Mouse (Mus musculus) MEL (cell line): ENCODE data around the gene Hnrnpl. TPM values are rescaled to one million over a fixed set of nuclear protein-coding genes. Genes with fewer than 3 reads are reported as not detected.

Experiments
- DNase-seq: peaks from one replicate; pipeline ENCODE4 v3.0.0; 2011; ENCODE audit warnings: low read depth, low spot score
- H3K27ac ChIP-seq: 2 replicates; pipeline ENCODE4 v1.5.1; 2012; ENCODE audit warnings: low read depth, mild to moderate bottlenecking, control low read depth, low read length, moderate library complexity; ENCODE audit not compliant: control insufficient read depth
- H3K27me3 ChIP-seq, 2 experiments: fragments of 150-350 bp in 1 of 2; sonication (generic) in 1 of 2; 2 replicates each; pipeline ENCODE4 v1.6.1; 2012; ENCODE audit warnings: low read length in 2 of 2, mild to moderate bottlenecking in 2 of 2, improper control_type of control experiment in 1 of 2, moderate library complexity in 1 of 2; ENCODE audit not compliant: insufficient read depth in 2 of 2, control insufficient read depth in 1 of 2
- H3K36me3 ChIP-seq, 2 experiments: 2 replicates each; pipeline ENCODE4 v1.6.1; 2012 to 2014; ENCODE audit warnings: low read length in 2 of 2, improper control_type of control experiment in 1 of 2, inconsistent platforms in 1 of 2, mild to moderate bottlenecking in 1 of 2; ENCODE audit not compliant: insufficient read depth in 2 of 2, control insufficient read depth in 1 of 2
- H3K4me1 ChIP-seq, 2 experiments: fragments of 150-350 bp in 1 of 2; sonication (generic) in 1 of 2; 2 replicates each; pipeline ENCODE4 v1.6.1; 2012; ENCODE audit warnings: low read length in 2 of 2, improper control_type of control experiment in 1 of 2, mild to moderate bottlenecking in 1 of 2; ENCODE audit not compliant: insufficient read depth in 2 of 2, control insufficient read depth in 1 of 2
- H3K4me3 ChIP-seq, 2 experiments: fragments of 150-350 bp in 1 of 2; sonication (generic) in 1 of 2; 2 replicates each; pipeline ENCODE4 v1.5.1; 2012; ENCODE audit warnings: low read depth in 2 of 2, low read length in 2 of 2, mild to moderate bottlenecking in 2 of 2, moderate library complexity in 2 of 2, control low read depth in 1 of 2, improper control_type of control experiment in 1 of 2; ENCODE audit not compliant: control insufficient read depth in 1 of 2, insufficient read depth in 1 of 2
- H3K79me2 ChIP-seq: 2 replicates; pipeline ENCODE4 v1.6.1; 2012; ENCODE audit warnings: mild to moderate bottlenecking, low read length, moderate library complexity; ENCODE audit not compliant: control insufficient read depth, poor library complexity, insufficient read depth
- H3K9ac ChIP-seq: 2 replicates; pipeline ENCODE4 v1.6.1; 2012; ENCODE audit warnings: low read depth, mild to moderate bottlenecking, control low read depth, low read length, moderate library complexity; ENCODE audit not compliant: control insufficient read depth, poor library complexity, severe bottlenecking
- H3K9me3 ChIP-seq: fragments of 150-350 bp; sonication (generic); replicated peaks from 2 replicates; pipeline ENCODE4 v1.6.1; 2012; ENCODE audit warnings: mild to moderate bottlenecking, low read length, improper control_type of control experiment, moderate library complexity; ENCODE audit not compliant: insufficient read depth
- CHD1 ChIP-seq: IDR thresholded peaks from 2 replicates; pipeline ENCODE4 v1.6.1; 2012; ENCODE audit warnings: low read depth, mild to moderate bottlenecking, inconsistent platforms, low read length, improper control_type of control experiment
- E2F4 ChIP-seq: IDR thresholded peaks from 2 replicates; pipeline ENCODE4 v1.6.1; 2011; ENCODE audit warnings: low read depth, low read length, improper control_type of control experiment, borderline replicate concordance
- ELF1 ChIP-seq: IDR thresholded peaks from 2 replicates; pipeline ENCODE4 v1.6.1; 2014; ENCODE audit warnings: low read depth, mild to moderate bottlenecking, inconsistent platforms, low read length, improper control_type of control experiment, moderate library complexity
- EP300 ChIP-seq, 2 experiments: IDR thresholded peaks; 2 replicates each; pipeline ENCODE4 v1.6.1; 2011; ENCODE audit warnings: improper control_type of control experiment in 2 of 2, low read length in 2 of 2, low read depth in 1 of 2, mild to moderate bottlenecking in 1 of 2
- KAT2A ChIP-seq: conservative IDR thresholded peaks from 2 replicates; pipeline ENCODE4 v1.6.1; 2012; ENCODE audit warnings: low read depth, low read length, improper control_type of control experiment, inconsistent platforms
- MAX ChIP-seq: IDR thresholded peaks from 2 replicates; pipeline ENCODE4 v1.6.1; 2011; ENCODE audit warnings: low read length, improper control_type of control experiment
- MAZ ChIP-seq: IDR thresholded peaks from 2 replicates; pipeline ENCODE4 v1.6.1; 2012; ENCODE audit warnings: low read depth, mild to moderate bottlenecking, inconsistent platforms, low read length, improper control_type of control experiment
- MYB ChIP-seq: IDR thresholded peaks from 2 replicates; pipeline ENCODE4 v1.6.1; 2011; ENCODE audit warnings: mild to moderate bottlenecking, low read depth, low read length, improper control_type of control experiment
- MYC ChIP-seq: IDR thresholded peaks from 2 replicates; pipeline ENCODE4 v1.6.1; 2011; ENCODE audit warnings: low read depth, mild to moderate bottlenecking, low read length, improper control_type of control experiment, moderate library complexity
- POLR2AphosphoS2 ChIP-seq: IDR thresholded peaks from 2 replicates; pipeline ENCODE4 v1.6.1; 2011; ENCODE audit warnings: low read length, improper control_type of control experiment
- POLR2AphosphoS5 ChIP-seq: IDR thresholded peaks from 2 replicates; pipeline ENCODE4 v1.6.1; 2012; ENCODE audit warnings: low read depth, borderline replicate concordance, mild to moderate bottlenecking, inconsistent platforms, low read length, moderate library complexity, mixed read lengths
- RAD21 ChIP-seq: IDR thresholded peaks from 2 replicates; pipeline ENCODE4 v1.6.1; 2011; ENCODE audit warnings: mild to moderate bottlenecking, low read depth, low read length, improper control_type of control experiment
- RCOR1 ChIP-seq: IDR thresholded peaks from 2 replicates; pipeline ENCODE4 v1.6.1; 2012; ENCODE audit warnings: low read depth, mild to moderate bottlenecking, inconsistent platforms, low read length, improper control_type of control experiment
- SIN3A ChIP-seq: IDR thresholded peaks from 2 replicates; pipeline ENCODE4 v1.6.1; 2012; ENCODE audit warnings: low read length, improper control_type of control experiment, inconsistent platforms
- SMC3 ChIP-seq: IDR thresholded peaks from 2 replicates; pipeline ENCODE4 v1.6.1; 2011; ENCODE audit warnings: low read depth, low read length, improper control_type of control experiment
- TCF12 ChIP-seq: IDR thresholded peaks from 2 replicates; pipeline ENCODE4 v1.6.1; 2014; ENCODE audit warnings: low read depth, mild to moderate bottlenecking, inconsistent platforms, low read length, improper control_type of control experiment, moderate library complexity
- USF2 ChIP-seq, 2 experiments: IDR thresholded peaks; 2 replicates each; pipeline ENCODE4 v1.6.1; 2011 to 2012; ENCODE audit warnings: improper control_type of control experiment in 2 of 2, low read length in 2 of 2, borderline replicate concordance in 1 of 2, inconsistent platforms in 1 of 2, low read depth in 1 of 2, mild to moderate bottlenecking in 1 of 2; ENCODE audit not compliant: insufficient read depth in 1 of 2
- ZC3H11A ChIP-seq: IDR thresholded peaks from 2 replicates; pipeline ENCODE4 v1.6.1; 2012; ENCODE audit warnings: low read depth, mild to moderate bottlenecking, inconsistent platforms, low read length, improper control_type of control experiment
- ZKSCAN1 ChIP-seq: IDR thresholded peaks from 2 replicates; pipeline ENCODE4 v1.6.1; 2012; ENCODE audit warnings: low read depth, mild to moderate bottlenecking, inconsistent platforms, low read length, improper control_type of control experiment, moderate library complexity
- ZMIZ1 ChIP-seq: IDR thresholded peaks from 2 replicates; pipeline ENCODE4 v1.6.1; 2012; ENCODE audit warnings: low read depth, mild to moderate bottlenecking, inconsistent platforms, low read length, improper control_type of control experiment, moderate library complexity
- ZNF384 ChIP-seq: IDR thresholded peaks from 2 replicates; pipeline ENCODE4 v1.6.1; 2012; ENCODE audit warnings: low read depth, mild to moderate bottlenecking, inconsistent platforms, low read length, improper control_type of control experiment
- polyA plus RNA-seq, 2 experiments: library from polyadenylated mRNA; stranded (reverse) in 1 of 2; unstranded in 1 of 2; fragments of >175 nt in 1 of 2; fragments of >200 nt in 1 of 2; gene quantifications; 2 replicates each; pipeline versions ENCODE4 v1.2.1 to v1.2.4; 2012; ENCODE audit warnings: low replicate concordance in 2 of 2, low read depth in 1 of 2; ENCODE audit not compliant: insufficient read length in 2 of 2, insufficient read depth in 1 of 2, missing spikeins in 1 of 2
- total RNA-seq: library from RNA; depleted of rRNA; stranded (reverse); fragments of 300-350 nt; gene quantifications from 2 replicates; pipeline ENCODE4 v1.2.3, GENCODE M21; 2012

Hnrnpl gene
- total and polyA plus RNA-seq, 3 experiments: 246 to 1,095 (median 684) TPM

DNA sequence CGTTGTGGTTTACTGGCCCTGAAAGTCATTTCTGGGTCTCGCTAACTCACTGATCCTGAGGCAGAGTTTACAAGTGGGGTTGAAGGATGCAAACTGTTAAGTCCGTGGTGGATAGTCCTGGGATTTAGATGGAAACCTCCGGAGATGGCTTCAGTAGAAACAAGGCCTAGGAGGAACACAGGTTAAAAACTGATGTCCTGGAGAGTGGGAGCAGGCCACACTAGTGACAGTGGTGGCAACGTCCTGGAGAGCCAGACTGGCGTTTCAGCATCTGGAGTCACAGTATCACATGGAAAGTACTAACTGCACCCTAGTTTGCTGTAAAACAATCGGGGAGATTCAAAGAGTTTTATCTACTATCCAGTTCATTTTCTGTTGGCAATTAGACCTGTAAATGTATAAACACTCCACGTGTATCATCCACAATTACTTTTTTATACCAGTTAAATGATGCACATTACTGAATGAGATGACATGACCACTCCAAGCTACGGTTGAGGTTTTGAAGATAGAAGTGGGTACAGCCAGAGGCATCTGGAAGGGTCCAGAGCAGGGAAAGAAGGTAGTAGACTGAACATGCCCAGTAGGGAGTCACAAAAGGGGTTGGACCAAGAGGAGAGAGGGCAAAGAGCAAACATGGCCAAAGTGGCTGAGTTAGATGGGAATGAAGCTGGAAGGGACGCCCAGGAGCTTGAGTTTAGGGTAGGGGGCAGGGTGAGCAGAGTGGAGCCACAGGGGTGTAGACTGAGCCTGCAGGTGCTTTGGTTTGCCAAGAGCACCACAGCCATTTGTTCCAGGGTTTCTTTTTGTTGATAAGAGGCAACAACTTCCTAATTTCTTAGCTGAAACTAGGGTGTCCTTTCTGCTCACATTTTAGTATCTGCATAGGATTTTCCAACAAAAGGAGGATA is 14.9 kb downstream of the Hnrnpl start (continued):
- 0 out of 2 replicates have a peak, but pooled peaks have one; percentile 25 for TF ChIP-seq ELF1
- TF ChIP-seq SMC3: no peak
- no peak for TF ChIP-seq CHD1
- TF ChIP-seq MAX: no peak
- no peak for TF ChIP-seq ZC3H11A
- 0 out of 2 replicates have a peak, but pooled peaks have one; percentile 10 for TF ChIP-seq MYC
- TF ChIP-seq POLR2AphosphoS5: no peak
- no peak for TF ChIP-seq USF2 (IDR thresholded peaks at IDR 0.05; ENCODE audit: borderline replicate concordance in 1 of 2, insufficient read depth in 1 of 2, low read depth in 1 of 2, low read length in 2 of 2)
- no peak for TF ChIP-seq E2F4
- TF ChIP-seq KAT2A: no peak
- peak; percentile 52; the same call in 1 of the 2 replicates for TF ChIP-seq ZMIZ1
- peak; percentile 97 for TF ChIP-seq POLR2AphosphoS2
- no peak for TF ChIP-seq TCF12
- TF ChIP-seq MYB: no peak
- TF ChIP-seq MAZ: no peak
- TF ChIP-seq ZKSCAN1: no peak
- TF ChIP-seq RAD21: no peak
- TF ChIP-seq SIN3A: no peak
- peak; percentile 64 for TF ChIP-seq RCOR1
- peak in 1 of 2 experiments; percentile 21; a peak in 1 of 4 replicates for TF ChIP-seq EP300 (IDR thresholded peaks at IDR 0.05; ENCODE audit: low read depth in 1 of 2, low read length in 2 of 2)
- TF ChIP-seq, all 39 proteins: peak for 12

GRCm38 (mm10) chr7:28823932-28824331 is 15.6 kb downstream of the Hnrnpl start:
- no peaks in the 10 kb centered on the region for H3K27me3 ChIP-seq
- peaks cover 4% of the 10 kb centered on the region for H3K79me2 ChIP-seq
- no peaks in the 10 kb centered on the region for H3K9me3 ChIP-seq
- H3K9ac ChIP-seq: 0 out of 2 replicates have a peak overlapping the region, but pooled peaks have one; percentile 1
- H3K4me1 ChIP-seq: peaks cover 10 to 56% of the 10 kb centered on the region in 2 experiments
- H3K27ac ChIP-seq: peak overlapping the region; percentile 79
- DNase-seq: peak; percentile 49
- TF ChIP-seq ZNF384 (0 out of 2 replicates have a peak, but pooled peaks have one; percentile 50), MYC (no peak)
- H3K4me3 ChIP-seq: no peak overlapping the region
- H3K36me3 ChIP-seq: peaks cover 17 to 65% of the 10 kb centered on the region in 2 experiments
